Mouse (Mus musculus) cerebellum, adult 11 months (tissue): ENCODE results near the gene Rpusd2.

Experiments
- DNase-seq: peaks from one replicate; pipeline ENCODE4 v3.0.0; 2022

Gene Rpusd2

GRCm38 (mm10) chr2:119032191-119032590 is 2.4 kb upstream of the Rpusd2 start:
- no peak for DNase-seq

DNA sequence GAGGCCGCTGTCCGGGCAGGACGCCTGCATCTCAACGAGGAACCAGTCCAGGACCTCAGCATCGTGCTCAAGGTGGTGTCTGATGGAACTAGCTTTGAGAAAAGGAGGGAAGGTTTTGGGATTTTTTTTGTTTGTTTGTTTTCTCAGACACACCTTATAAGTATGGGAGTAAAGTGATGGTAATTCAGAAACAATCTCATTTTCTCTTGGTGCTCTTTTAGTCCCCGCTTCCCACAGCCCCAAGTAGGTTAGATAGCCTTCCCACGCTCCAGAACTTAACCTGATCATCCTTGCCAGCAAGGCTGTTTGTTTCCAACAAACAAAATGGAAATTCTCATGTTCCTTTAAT is 781 bp downstream of the Rpusd2 start:
- DNase-seq: no peak

- no peak for DNase-seq
Observed at GRCm38 (mm10) chr2:119040882-119041281, 6.3 kb downstream of the Rpusd2 start.

DNA sequence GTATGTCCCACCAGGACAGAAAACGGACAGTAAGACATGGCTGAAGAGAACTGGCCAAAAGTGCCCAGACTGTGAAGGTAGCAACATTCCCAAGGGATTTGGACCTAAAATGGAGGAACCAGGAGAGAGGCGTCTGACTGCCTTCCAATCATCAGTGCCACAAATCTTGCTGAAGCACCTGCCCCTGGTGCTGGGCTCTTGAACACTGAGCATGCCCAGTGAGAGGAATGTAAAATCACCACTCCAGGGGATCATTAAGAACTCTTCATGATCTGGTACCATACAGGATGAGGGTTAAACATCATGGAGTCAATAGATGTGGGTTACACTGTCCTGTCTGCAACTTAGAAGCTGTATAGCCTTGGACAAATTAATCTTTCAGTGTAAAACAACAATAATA is 10.6 kb downstream of the Rpusd2 start:
- no peak for DNase-seq

GRCm38 (mm10) chr2:119046649-119047611 is 12.3 kb downstream of the Rpusd2 start, which contains the start of gene Knl1:
Gene Knl1 (plus strand): TSS chr2:119047119.
- DNase-seq: peak; percentile 94

DNA sequence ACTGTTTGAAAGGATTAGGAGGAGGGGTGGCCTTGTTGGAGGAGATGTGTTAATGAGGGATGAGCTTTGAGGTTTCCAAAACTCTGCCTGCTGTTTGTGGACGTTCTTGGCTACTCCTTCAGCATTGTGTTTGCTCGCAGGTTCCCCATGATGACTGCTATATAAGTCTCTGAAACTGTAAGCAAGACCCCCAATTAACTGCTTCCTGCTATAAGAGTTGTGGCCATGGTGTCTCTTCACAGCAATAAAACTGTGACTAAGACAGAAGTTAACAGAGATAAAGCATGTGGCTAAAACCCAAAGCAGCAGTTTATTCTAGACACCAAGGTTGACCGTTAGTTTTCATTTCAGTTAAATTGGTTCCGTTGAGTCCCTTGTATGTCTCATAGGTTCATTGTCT is 13.3 kb downstream of the Rpusd2 start:
- DNase-seq: no peak

GRCm38 (mm10) chr2:119050132-119050650 is 15.6 kb downstream of the Rpusd2 start:
- no peak for DNase-seq

DNA sequence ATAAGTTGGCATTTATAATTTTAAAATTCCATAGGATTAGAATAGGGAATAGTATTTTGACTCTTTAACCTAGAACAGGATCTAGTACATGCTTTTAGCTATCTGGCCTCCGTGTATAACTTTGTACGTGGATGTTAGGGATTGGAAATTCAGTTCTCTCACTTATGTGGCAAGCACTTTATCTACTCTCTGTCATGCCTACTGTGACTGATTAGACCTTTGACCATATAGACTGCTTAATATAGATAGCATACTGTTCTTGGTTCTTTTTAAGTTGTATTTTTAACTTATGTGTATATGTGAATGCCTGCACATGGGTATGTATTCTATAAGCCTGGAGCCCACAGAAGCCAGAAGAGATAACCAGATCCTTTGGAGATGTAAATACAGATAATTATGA is 25.5 kb downstream of the Rpusd2 start:
- no peak for DNase-seq

DNA sequence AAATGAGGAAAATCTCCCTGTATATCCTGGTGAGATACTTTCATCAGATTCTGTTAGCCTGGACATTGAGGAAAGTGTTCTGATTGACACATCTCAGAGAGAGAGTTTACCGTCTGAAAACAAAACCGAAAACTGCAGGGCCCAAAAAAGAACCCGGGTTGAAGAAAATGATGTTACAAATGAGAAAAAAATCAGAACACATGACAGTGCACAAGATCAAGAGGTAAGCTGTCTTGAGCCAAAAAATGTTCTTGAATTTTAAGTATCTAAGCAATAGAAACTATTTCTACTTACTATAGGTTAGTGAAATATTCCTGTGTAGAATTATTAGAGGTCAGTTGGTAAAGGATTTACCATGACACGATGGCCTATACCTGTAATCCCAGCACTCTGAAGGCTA is 37.8 kb downstream of the Rpusd2 start:
- DNase-seq: no peak

DNA sequence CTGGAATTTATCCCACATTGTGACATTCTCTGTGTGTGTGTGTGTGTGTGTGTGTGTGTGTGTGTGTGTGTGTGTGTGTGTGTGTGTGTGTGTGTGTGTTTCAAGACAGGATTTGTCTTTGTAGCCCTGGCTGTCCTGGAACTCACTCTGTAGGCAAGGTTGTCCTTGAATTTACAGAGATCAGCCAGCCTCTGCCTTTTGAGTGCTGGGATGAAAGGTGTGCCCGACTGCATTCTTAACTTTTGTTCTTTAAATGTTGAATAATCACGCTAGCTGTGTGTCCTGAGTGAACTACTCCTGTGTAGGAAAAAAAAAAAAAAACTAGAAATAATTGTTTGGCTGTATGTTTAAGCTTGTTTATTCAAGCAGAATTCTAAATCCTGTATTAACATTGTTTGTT is 51.6 kb downstream of the Rpusd2 start:
- DNase-seq: no peak
